Comparison of ENCODE assay signal across 7 mouse cellular contexts in genomic region chr8:120569939-120570715, GRCm38 (mm10). TPM values are rescaled to one million over a fixed set of nuclear protein-coding genes. Genes with fewer than 3 reads are reported as not detected.
DNase-seq lines count a peak whose midpoint lies in the region; ATAC-seq and TF ChIP-seq lines count a peak whose summit lies in the region.

No protein-coding gene starts in this region.

- ATAC-seq in G1E (ENCODE audit: extremely low read depth, insufficient number of reproducible peaks, low FRiP score, poor library complexity, severe bottlenecking), result no peak; the same call in 1 of the 2 replicates
- 0 out of 2 replicates have a peak, but pooled peaks have one; percentile 34 for ATAC-seq in heart, postnatal 0 days (ENCODE audit: insufficient read depth, low read depth)
- ATAC-seq in megakaryocyte-erythroid progenitor cell, adult 5-6 weeks (replicated peaks; ENCODE audit: low FRiP score, low TSS enrichment, poor library complexity, severe bottlenecking), result peak; percentile 35

- peak; percentile 98 for TF ChIP-seq CTCF in G1E (IDR thresholded peaks at IDR 0.05; ENCODE audit: low read depth, low read length)
- peak; percentile 77 for TF ChIP-seq CTCF in embryonic fibroblast, embryonic 13.5 days (IDR thresholded peaks at IDR 0.05; ENCODE audit: borderline replicate concordance, insufficient read depth, low read length)
- TF ChIP-seq CTCF in heart, postnatal 0 days (IDR thresholded peaks at IDR 0.05; ENCODE audit: low read depth), result peak; percentile 89

- peaks cover 11% of the 10 kb centered on the region for H3K9me3 ChIP-seq in G1E (replicated peaks)
- no peaks in the 10 kb centered on the region for H3K9me3 ChIP-seq in heart, postnatal 0 days (replicated peaks; ENCODE audit: control insufficient read depth, low read length)

- H3K9ac ChIP-seq in heart, postnatal 0 days (replicated peaks; ENCODE audit: low read depth, low read length), result no peak overlapping the region

- WGBS in heart, postnatal 0 days, result 44% methylated on average over 13 of the region's 13 CpGs

- peaks cover 10% of the 10 kb centered on the region; the same call in 1 of the 2 replicates for H3K4me1 ChIP-seq in G1E (ENCODE audit: insufficient read depth, low read depth, low read length)
- H3K4me1 ChIP-seq in embryonic fibroblast, embryonic 13.5 days (ENCODE audit: control insufficient read depth, insufficient read depth, low read length), result peaks cover 8% of the 10 kb centered on the region
- 0 out of 2 replicates have a peak, but pooled peaks cover 3% of the 10 kb centered on the region for H3K4me1 ChIP-seq in heart, postnatal 0 days (ENCODE audit: control insufficient read depth, insufficient read depth)

- TF ChIP-seq POLR2A in embryonic fibroblast, embryonic 13.5 days (IDR thresholded peaks at IDR 0.05; ENCODE audit: low read depth, low read length), result no peak

- H3K4me2 ChIP-seq in heart, postnatal 0 days (ENCODE audit: low read depth, low read length), result no peak overlapping the region

- no peaks in the 10 kb centered on the region for H3K27me3 ChIP-seq in G1E (ENCODE audit: insufficient read depth, low read length)
- no peaks in the 10 kb centered on the region for H3K27me3 ChIP-seq in heart, postnatal 0 days (ENCODE audit: control insufficient read depth, insufficient read depth, low read length)

- peaks cover 100% of the 10 kb centered on the region for H3K36me3 ChIP-seq in G1E (replicated peaks)
- H3K36me3 ChIP-seq in heart, postnatal 0 days (replicated peaks; ENCODE audit: control insufficient read depth, insufficient read depth, low read length), result peaks cover 89% of the 10 kb centered on the region

- peak; percentile 60 for DNase-seq in G1E (ENCODE audit: low spot score)
- DNase-seq in adrenal gland, postnatal 25 days, result peak; percentile 76
- peak; percentile 77 for DNase-seq in heart, postnatal 0 days (ENCODE audit: low spot score)
- DNase-seq in layer of hippocampus, postnatal 25 days (ENCODE audit: extremely low spot score in 1 of 2, low spot score in 1 of 2), result peak; percentile 82 to 90
- DNase-seq in right cerebral cortex, postnatal 4 days, result peak; percentile 83

- no peak for TF ChIP-seq EP300 in heart, postnatal 0 days (IDR thresholded peaks at IDR 0.05; ENCODE audit: low read depth)

- H3K27ac ChIP-seq in embryonic fibroblast, embryonic 13.5 days (ENCODE audit: insufficient read depth, low read length), result no peak overlapping the region
- H3K27ac ChIP-seq in heart, postnatal 0 days (ENCODE audit: low read depth), result no peak overlapping the region

- H3K4me3 ChIP-seq in G1E (ENCODE audit: low read depth, low read length), result no peak overlapping the region
- no peak overlapping the region for H3K4me3 ChIP-seq in embryonic fibroblast, embryonic 13.5 days (ENCODE audit: insufficient read depth, low read length)
- no peak overlapping the region for H3K4me3 ChIP-seq in heart, postnatal 0 days (ENCODE audit: low read depth, low read length)

RNA-seq across cellular contexts. Expression of gene Gins2, which starts 19.0 kb away (rescaled TPM):
- total RNA-seq in G1E (2014; fragmentation: Nextera tagmentation) (34.6 and 43.9 TPM in 2 replicates), G1E (2017) (11.3 and 27.9 TPM in 2 replicates)
- polyA plus RNA-seq in G1E (2012), result 49.8 and 83.4 TPM in 2 replicates
- 12.2 and 12.4 TPM in 2 replicates for total RNA-seq in adrenal gland, postnatal 25 days (2021)
- polyA plus RNA-seq in embryonic fibroblast, embryonic 13.5 days (2011; ENCODE audit: insufficient read length, low read depth, missing spikeins), result 31.3 and 33.7 TPM in 2 replicates
- total RNA-seq in heart, postnatal 0 days (2014; rRNA removed; ENCODE audit: low replicate concordance), result 29.8 and 52.1 TPM in 2 replicates
- polyA plus RNA-seq in heart, postnatal 0 days (2015; fragmentation: Nextera tagmentation; extraction: Ambion mirVana), result 19.3 and 23.8 TPM in 2 replicates
- total RNA-seq in layer of hippocampus, postnatal 25 days (2021), result 1 to 10 TPM; 2.9 to 4.6 TPM
- 76.6 and 99.8 TPM in 2 replicates for total RNA-seq in megakaryocyte-erythroid progenitor cell, adult 5-6 weeks (2014; fragmentation: Nextera tagmentation)
- total RNA-seq in megakaryocyte-erythroid progenitor cell, adult 5-6 weeks (2017), result 43.8 and 62.0 TPM in 2 replicates
